Mouse (Mus musculus) adrenal gland (tissue): Measurements from ENCODE around the gene 4921511M17Rik.
"Not testable (repeated sequence)": the region's sequence is repeated elsewhere in the genome, so short reads cannot be mapped to it uniquely, and the experiment has no call there.

Source experiments
- intact Hi-C: fragments of 180-260 bp; cut with DNase I; formaldehyde crosslinking; loops from one replicate; pipeline ENCODE4 v1.15.1; 2025
- long read RNA-seq, 2 experiments: library from polyadenylated mRNA; unstranded; transcript quantifications; one replicate each; pipeline ENCODE4 v2.0.0; 2020; ENCODE audit warnings: borderline replicate concordance in 1 of 2; ENCODE audit not compliant: insufficient replicate concordance in 1 of 2

The 4921511M17Rik gene
- long read RNA-seq, experiment 1 = 0 reads
- long read RNA-seq, experiment 2 = 0 reads

- intact Hi-C loops = not testable (repeated sequence)
Measured at GRCm38 (mm10) chrX:154033727-154034126, at the start of gene 4921511M17Rik. TSS of gene 4921511M17Rik (minus strand) at chrX:154033827.

- intact Hi-C loops = not testable (repeated sequence)
Measured at GRCm38 (mm10) chrX:154054939-154055338, 21.3 kb upstream of the 4921511M17Rik start, which contains the start of gene Gm10057. TSS of gene Gm10057 (minus strand) at chrX:154055039.

GRCm38 (mm10) chrX:154012540-154012939 lies 21.1 kb downstream of the 4921511M17Rik start, which contains the start of gene Samt1:
TSS of gene Samt1 (minus strand) at chrX:154012640.
- intact Hi-C loops = not testable (repeated sequence)

GRCm38 (mm10) chrX:153976914-153977313 lies 56.7 kb downstream of the 4921511M17Rik start:
- intact Hi-C loops = not testable (repeated sequence)

- intact Hi-C loops = not testable (repeated sequence)
Measured at GRCm38 (mm10) chrX:153976467-153976866, 57.2 kb downstream of the 4921511M17Rik start.

- intact Hi-C loops = no loop called here
Measured at GRCm38 (mm10) chrX:153974450-153974849, 59.2 kb downstream of the 4921511M17Rik start.
